Mouse (Mus musculus) granulocyte monocyte progenitor cell, adult 5-6 weeks (primary cell): Measurements from ENCODE around the gene Cmtm6. TPM values are rescaled to one million over a fixed set of nuclear protein-coding genes. Genes with fewer than 3 reads are reported as not detected.

Experiments
- ATAC-seq: replicated peaks from 2 replicates; pipeline ENCODE4 v1.8.0; 2016; ENCODE audit warnings: mild to moderate bottlenecking, moderate TSS enrichment, inconsistent platforms; ENCODE audit not compliant: poor library complexity, severe bottlenecking
- total RNA-seq, 2 experiments: library from RNA; stranded (forward) in 1 of 2; stranded (reverse) in 1 of 2; fragments of 200-712, 200-1000 nt in 1 of 2; fragments of >200 nt in 1 of 2; fragmentation: Nextera tagmentation in 1 of 2; gene quantifications; 2 replicates each; pipeline ENCODE4 v1.2.3; 2014 to 2017

Cmtm6 gene
- total RNA-seq, 2 experiments from 2014 or later: 30.5 to 50.0 TPM

DNA sequence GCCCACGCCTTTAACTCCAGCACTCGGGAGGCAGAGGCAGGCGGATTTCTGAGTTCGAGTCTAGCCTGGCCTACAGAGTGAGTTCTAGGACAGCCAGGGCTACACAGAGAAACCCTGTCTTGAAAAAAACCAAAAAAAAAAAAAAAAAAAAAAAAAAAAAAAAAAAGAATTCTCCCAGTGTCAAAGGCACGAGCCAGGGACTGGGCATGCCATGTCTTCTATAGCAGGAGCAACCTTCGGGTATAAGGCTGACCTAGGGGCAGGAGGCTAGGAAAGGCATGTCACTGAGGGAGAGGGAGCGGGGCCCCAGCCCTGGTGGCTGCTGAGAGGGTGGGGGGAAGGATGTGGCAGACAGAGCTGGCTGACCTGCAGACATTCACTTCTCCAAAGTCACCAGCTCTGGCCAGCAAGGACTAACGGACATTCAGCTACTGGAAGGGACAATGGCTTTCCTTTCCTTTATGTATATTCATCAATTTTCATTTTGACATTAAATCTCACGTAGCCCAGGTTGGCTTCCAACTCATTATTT lies 62.9 kb downstream of the Cmtm6 start:
- ATAC-seq: peak; percentile 58

DNA sequence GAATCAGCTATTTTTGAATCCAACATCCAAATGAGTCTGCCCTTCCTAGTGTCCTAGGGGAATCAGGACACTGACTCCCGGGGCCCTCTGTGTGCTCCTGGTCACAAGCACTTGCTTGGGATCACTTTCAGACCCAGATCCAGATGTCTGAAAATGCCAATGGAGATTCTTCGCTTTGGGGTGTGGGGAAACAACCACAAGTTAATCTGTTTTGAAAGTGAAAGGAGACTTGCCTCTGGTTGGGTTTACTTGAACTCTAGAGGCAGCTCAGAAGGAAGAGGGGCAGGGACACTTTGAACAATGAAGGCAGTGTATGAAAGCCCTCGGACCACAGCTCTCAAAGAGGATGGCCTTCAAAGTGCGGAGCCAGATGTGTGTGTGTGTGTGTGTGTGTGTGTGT lies 63.6 kb downstream of the Cmtm6 start:
- ATAC-seq: peak; percentile 17; the same call in 1 of the 2 replicates

DNA sequence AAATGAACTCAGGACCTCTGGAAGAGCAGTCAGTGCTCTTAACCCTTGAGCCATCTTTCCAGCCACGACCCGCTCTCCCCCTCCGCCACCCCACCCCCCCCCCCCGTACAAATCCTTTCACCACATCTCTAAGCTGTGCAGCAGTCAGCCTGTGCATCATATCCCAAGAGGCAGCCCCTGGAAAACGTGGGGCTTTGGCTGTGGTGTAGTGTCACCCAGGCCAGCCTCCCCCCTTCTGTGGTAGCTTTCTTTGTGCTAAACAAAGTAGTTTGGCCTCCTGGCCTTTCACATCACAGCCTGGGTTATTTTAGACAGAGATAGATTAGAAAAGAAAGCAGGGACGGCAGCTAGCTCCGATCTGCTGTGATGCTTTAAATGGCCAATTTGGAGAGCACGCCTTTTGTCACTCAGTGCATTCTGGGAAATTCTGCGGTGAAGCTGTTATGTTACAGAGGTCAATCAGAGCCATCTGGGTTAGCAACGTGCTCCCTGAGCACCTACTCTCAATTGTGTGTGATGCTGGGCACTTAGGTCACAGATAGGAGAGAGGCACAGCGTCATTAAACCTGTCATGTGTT lies 65.6 kb downstream of the Cmtm6 start:
- ATAC-seq: no peak

DNA sequence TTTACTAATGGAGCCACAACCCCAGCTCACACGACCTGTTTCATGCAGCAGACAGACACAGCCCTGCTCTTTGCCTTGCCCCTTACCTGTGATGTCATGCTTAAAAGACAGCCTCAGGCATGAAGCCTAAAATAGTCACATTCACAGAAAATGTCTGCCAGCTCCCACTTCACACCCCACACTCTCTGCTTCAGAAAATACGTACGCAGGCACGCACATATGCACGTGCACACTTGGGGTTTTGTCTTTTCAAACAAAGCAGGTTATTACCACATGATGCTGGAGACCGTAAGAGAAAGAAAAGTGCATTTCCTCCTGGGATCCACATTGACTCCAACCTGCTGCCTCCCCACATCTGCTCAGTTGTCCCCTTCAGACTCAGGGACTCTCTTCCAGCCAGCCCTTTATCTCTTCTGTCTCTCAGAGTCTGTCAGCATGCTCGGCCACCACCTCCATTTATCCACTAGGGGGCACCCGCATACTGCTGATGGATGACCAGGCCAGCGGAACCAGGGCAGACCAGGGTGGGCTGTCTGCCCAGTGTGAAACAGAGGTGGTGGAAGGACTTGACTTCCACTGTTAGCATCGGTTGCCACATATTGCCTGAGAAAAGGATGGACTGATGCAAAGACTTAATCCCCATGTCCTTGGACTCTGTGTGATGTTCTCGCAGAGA lies 66.6 kb downstream of the Cmtm6 start:
- peak; percentile 87 for ATAC-seq

DNA sequence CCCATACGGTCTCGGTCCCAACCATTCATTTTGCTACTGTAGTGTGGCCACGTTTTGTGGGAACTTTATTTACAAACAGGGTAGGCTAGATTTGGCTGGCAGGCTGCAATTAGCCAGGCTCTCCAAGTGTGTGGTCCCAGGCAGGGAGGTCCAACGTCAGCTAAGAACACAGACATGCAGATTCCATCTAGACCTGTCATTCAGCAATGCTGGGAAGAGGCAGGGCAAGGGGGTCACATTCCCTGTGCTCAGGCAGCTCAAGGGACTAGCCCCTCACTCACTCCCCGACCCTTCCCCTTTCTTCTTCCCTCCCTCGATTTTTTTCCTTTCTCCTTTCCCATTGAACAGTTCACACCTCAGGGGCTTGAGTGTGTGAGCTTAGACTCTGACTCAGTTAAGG lies 67.9 kb downstream of the Cmtm6 start:
- no peak for ATAC-seq

Other genes with a start within 250 kb of the Cmtm6 start
- not detected in 2 replicates for gene Ccr4, start 226.2 kb upstream of the Cmtm6 start, total RNA-seq (2014; fragmentation: Nextera tagmentation)
- gene Ccr4, start 226.2 kb upstream of the Cmtm6 start, total RNA-seq (2017): not detected in 2 replicates
- not detected in 2 replicates for gene C130032M10Rik, start 215.4 kb upstream of the Cmtm6 start, total RNA-seq (2014; fragmentation: Nextera tagmentation)
- gene C130032M10Rik, start 215.4 kb upstream of the Cmtm6 start, total RNA-seq (2017): not detected in 2 replicates
- not detected in 2 replicates for gene Trim71, start 166.7 kb upstream of the Cmtm6 start, total RNA-seq (2014; fragmentation: Nextera tagmentation)
- not detected in 2 replicates for gene Trim71, start 166.7 kb upstream of the Cmtm6 start, total RNA-seq (2017)
- 36.6 and 48.7 TPM in 2 replicates for gene Cnot10, start 90.9 kb upstream of the Cmtm6 start, total RNA-seq (2014; fragmentation: Nextera tagmentation)
- 55.7 and 60.1 TPM in 2 replicates for gene Cnot10, start 90.9 kb upstream of the Cmtm6 start, total RNA-seq (2017)
- gene Dync1li1, start 42.3 kb upstream of the Cmtm6 start, total RNA-seq (2014; fragmentation: Nextera tagmentation): 23.6 and 32.6 TPM in 2 replicates
- 44.0 and 45.1 TPM in 2 replicates for gene Dync1li1, start 42.3 kb upstream of the Cmtm6 start, total RNA-seq (2017)
- 966 and 1,044 TPM in 2 replicates for gene Cmtm7, start 50.7 kb downstream of the Cmtm6 start, total RNA-seq (2014; fragmentation: Nextera tagmentation)
- 864 and 928 TPM in 2 replicates for gene Cmtm7, start 50.7 kb downstream of the Cmtm6 start, total RNA-seq (2017)
- 3.2 and 3.9 TPM in 2 replicates for gene Cmtm8, start 113.0 kb downstream of the Cmtm6 start, total RNA-seq (2014; fragmentation: Nextera tagmentation)
- gene Cmtm8, start 113.0 kb downstream of the Cmtm6 start, total RNA-seq (2017): 2.4 and 2.9 TPM in 2 replicates
- gene Gpd1l, start 202.9 kb downstream of the Cmtm6 start, total RNA-seq (2014; fragmentation: Nextera tagmentation): 31.0 and 42.0 TPM in 2 replicates
- 33.7 and 36.8 TPM in 2 replicates for gene Gpd1l, start 202.9 kb downstream of the Cmtm6 start, total RNA-seq (2017)
- 0.45 TPM in 1 of 2 replicates, not detected in the other for gene Osbpl10, start 247.5 kb downstream of the Cmtm6 start, total RNA-seq (2014; fragmentation: Nextera tagmentation)
- gene Osbpl10, start 247.5 kb downstream of the Cmtm6 start, total RNA-seq (2017): 0.13 and 0.21 TPM in 2 replicates